Mouse (Mus musculus) liver, postnatal 0 days (tissue): ENCODE measurements around the gene Gsg1l.

ENCODE experiments used
- CTCF ChIP-seq: sonication (generic); IDR thresholded peaks from 2 replicates; pipeline ENCODE4 v1.5.1; 2016; ENCODE audit warnings: antibody characterized with exemption, low read depth
- EP300 ChIP-seq: IDR thresholded peaks from 2 replicates; pipeline ENCODE4 v1.6.1; 2016; ENCODE audit warnings: antibody characterized with exemption, low read depth, mild to moderate bottlenecking

- TF ChIP-seq CTCF (no peak), EP300 (no peak)
Measured at GRCm38 (mm10) chr7:126082286-126082741, at the start of gene Gsg1l.
